In the genomic region with DNA sequence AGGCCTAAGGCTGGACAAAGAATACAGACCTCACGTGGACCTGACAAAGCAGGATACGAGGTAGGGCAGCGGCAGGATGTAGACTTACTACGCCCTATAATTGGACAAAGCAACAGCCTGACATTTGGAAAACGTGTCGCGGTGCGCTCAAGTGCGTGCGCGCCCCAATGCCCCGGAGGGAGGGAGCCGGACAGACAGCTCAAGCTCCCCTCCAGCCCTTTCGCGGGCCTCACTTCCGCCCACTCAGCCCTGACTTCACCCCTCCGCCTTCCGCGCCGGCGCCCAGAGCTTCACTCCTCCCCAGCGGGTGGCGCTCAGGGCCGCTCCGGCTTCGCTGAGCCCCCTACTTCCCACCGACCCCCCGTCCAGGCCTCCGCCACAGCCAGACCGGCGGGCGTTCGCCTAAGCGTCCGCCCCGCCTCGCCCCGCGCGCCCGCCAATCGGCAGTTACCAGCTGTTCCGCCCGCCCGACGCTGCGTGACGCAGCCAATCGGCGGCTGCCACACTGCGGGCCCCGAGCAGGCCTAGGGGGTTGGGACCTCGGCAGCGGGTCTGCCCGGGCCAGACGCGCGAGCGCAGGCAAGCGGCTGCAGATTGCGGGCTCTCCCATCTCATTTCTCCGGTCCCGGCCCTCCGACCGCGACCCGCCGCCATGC, we compare ENCODE assay signal across 8 mouse cellular contexts. TPM values are rescaled to one million over a fixed set of nuclear protein-coding genes. Genes with fewer than 3 reads are reported as not detected.
DNase-seq lines count a peak whose midpoint lies in the region; ATAC-seq and TF ChIP-seq lines count a peak whose summit lies in the region.

A gene (plus strand): TSS at position 389 of the 656 bp plus-strand sequence.
A gene (minus strand): TSS at position 406 of the 656 bp plus-strand sequence.

- peak within 1 kb of the TSS; percentile 95 for H3K4me3 ChIP-seq in C2C12 (ENCODE audit: insufficient read depth, poor library complexity, severe bottlenecking)
- H3K4me3 ChIP-seq in erythroblast, embryonic 14.5 days (replicated peaks): peak within 1 kb of the TSS; percentile 99
- H3K4me3 ChIP-seq in heart, embryonic 11.5 days (ENCODE audit: low read depth, low read length): peak within 1 kb of the TSS; percentile 97
- peak within 1 kb of the TSS; percentile 95 for H3K4me3 ChIP-seq in kidney, embryonic 16.5 days (ENCODE audit: low read length)
- peak within 1 kb of the TSS; percentile 94 for H3K4me3 ChIP-seq in liver, embryonic 11.5 days (ENCODE audit: low read depth, low read length)
- peak within 1 kb of the TSS; percentile 95 for H3K4me3 ChIP-seq in stomach, embryonic 14.5 days (ENCODE audit: low read depth, low read length)

- peaks cover 61% of the 10 kb centered on the region for H3K79me2 ChIP-seq in C2C12 (ENCODE audit: control insufficient read depth, insufficient read depth)

- TF ChIP-seq CTCF in C2C12 (IDR thresholded peaks at IDR 0.05; ENCODE audit: control insufficient read depth, insufficient read depth, insufficient read length): peak; percentile 49
- 0 out of 2 replicates have a peak, but pooled peaks have one; percentile 11 for TF ChIP-seq CTCF in brain, embryonic 14.5 days (IDR thresholded peaks at IDR 0.05; ENCODE audit: borderline replicate concordance, extremely low read depth, insufficient read depth, insufficient read length)

- peak; percentile 99 for ATAC-seq in heart, embryonic 11.5 days (replicated peaks; ENCODE audit: insufficient number of reproducible peaks, low FRiP score, low TSS enrichment)
- ATAC-seq in kidney, embryonic 16.5 days (ENCODE audit: low FRiP score, low TSS enrichment): peak; percentile 99
- peak; percentile 98 for ATAC-seq in liver, embryonic 11.5 days (replicated peaks; ENCODE audit: low FRiP score)
- peak; percentile 99 for ATAC-seq in stomach, embryonic 14.5 days (ENCODE audit: insufficient number of reproducible peaks, insufficient read depth, low FRiP score, low read depth)

- H3K27ac ChIP-seq in heart, embryonic 11.5 days (ENCODE audit: low read depth, low read length): peak within 1 kb of the TSS; percentile 99
- peak within 1 kb of the TSS; percentile 98 for H3K27ac ChIP-seq in kidney, embryonic 16.5 days (ENCODE audit: low read length)
- peak within 1 kb of the TSS; percentile 97 for H3K27ac ChIP-seq in liver, embryonic 11.5 days (ENCODE audit: low read depth, low read length)
- peak within 1 kb of the TSS; percentile 99 for H3K27ac ChIP-seq in stomach, embryonic 14.5 days (ENCODE audit: low read length)

- WGBS in heart, embryonic 11.5 days (ENCODE audit: insufficient replicate concordance): under 1% methylated on average over 64 of the region's 68 CpGs
- under 1% methylated on average over 59 of the region's 68 CpGs for WGBS in kidney, embryonic 16.5 days
- under 1% methylated on average over 64 of the region's 68 CpGs for WGBS in liver, embryonic 11.5 days
- WGBS in stomach, embryonic 14.5 days: under 1% methylated on average over 64 of the region's 68 CpGs

- H3K4me1 ChIP-seq in erythroblast, embryonic 14.5 days (ENCODE audit: control insufficient read depth): peaks cover 36% of the 10 kb centered on the region
- H3K4me1 ChIP-seq in heart, embryonic 11.5 days (ENCODE audit: control insufficient read depth, insufficient read depth, low read length): peaks cover 16% of the 10 kb centered on the region
- peaks cover 31% of the 10 kb centered on the region for H3K4me1 ChIP-seq in kidney, embryonic 16.5 days (ENCODE audit: insufficient read depth, low read length)
- H3K4me1 ChIP-seq in liver, embryonic 11.5 days (replicated peaks; ENCODE audit: control insufficient read depth, insufficient read depth, low read length): peaks cover 13% of the 10 kb centered on the region
- H3K4me1 ChIP-seq in stomach, embryonic 14.5 days (ENCODE audit: control insufficient read depth, insufficient read depth, low read length): peaks cover 21% of the 10 kb centered on the region

- H3ac ChIP-seq in C2C12 (ENCODE audit: control insufficient read depth, insufficient read length, low read depth): peak within 1 kb of the TSS; percentile 99

- peaks cover 46% of the 10 kb centered on the region for H3K79me3 ChIP-seq in C2C12 (ENCODE audit: low read depth)

- no peaks in the 10 kb centered on the region for H3K9me3 ChIP-seq in erythroblast, embryonic 14.5 days (ENCODE audit: control insufficient read depth, low read length)
- no peaks in the 10 kb centered on the region for H3K9me3 ChIP-seq in heart, embryonic 11.5 days (replicated peaks; ENCODE audit: control insufficient read depth, low read length)
- no peaks in the 10 kb centered on the region for H3K9me3 ChIP-seq in kidney, embryonic 16.5 days (ENCODE audit: low read length)
- no peaks in the 10 kb centered on the region for H3K9me3 ChIP-seq in liver, embryonic 11.5 days (ENCODE audit: control insufficient read depth, low read length)
- no peaks in the 10 kb centered on the region for H3K9me3 ChIP-seq in stomach, embryonic 14.5 days (ENCODE audit: control insufficient read depth, low read depth, low read length)

- H3K36me3 ChIP-seq in C2C12 (ENCODE audit: control insufficient read depth, insufficient read depth): peaks cover 36% of the 10 kb centered on the region
- peaks cover 23% of the 10 kb centered on the region for H3K36me3 ChIP-seq in erythroblast, embryonic 14.5 days (ENCODE audit: control insufficient read depth)
- H3K36me3 ChIP-seq in heart, embryonic 11.5 days (ENCODE audit: control insufficient read depth, insufficient read depth, low read length): peaks cover 3% of the 10 kb centered on the region
- peaks cover 14% of the 10 kb centered on the region for H3K36me3 ChIP-seq in kidney, embryonic 16.5 days (ENCODE audit: insufficient read depth, low read length)
- H3K36me3 ChIP-seq in liver, embryonic 11.5 days (ENCODE audit: control insufficient read depth, insufficient read depth, low read length): peaks cover 12% of the 10 kb centered on the region
- H3K36me3 ChIP-seq in stomach, embryonic 14.5 days (ENCODE audit: control insufficient read depth, insufficient read depth, low read length): peaks cover 19% of the 10 kb centered on the region

- no peaks in the 10 kb centered on the region for H3K27me3 ChIP-seq in C2C12 (ENCODE audit: control insufficient read depth, insufficient read depth, insufficient read length)
- H3K27me3 ChIP-seq in erythroblast, embryonic 14.5 days (ENCODE audit: control insufficient read depth): no peaks in the 10 kb centered on the region
- H3K27me3 ChIP-seq in heart, embryonic 11.5 days (ENCODE audit: control insufficient read depth, insufficient read depth, low read length): no peaks in the 10 kb centered on the region
- no peaks in the 10 kb centered on the region for H3K27me3 ChIP-seq in kidney, embryonic 16.5 days (ENCODE audit: insufficient read depth, low read length)
- H3K27me3 ChIP-seq in liver, embryonic 11.5 days (replicated peaks; ENCODE audit: control insufficient read depth, insufficient read depth, low read length): no peaks in the 10 kb centered on the region
- H3K27me3 ChIP-seq in stomach, embryonic 14.5 days (ENCODE audit: control insufficient read depth, insufficient read depth, low read length): no peaks in the 10 kb centered on the region

- DNase-seq in brain, embryonic 14.5 days (ENCODE audit: low read depth): peak; percentile 99
- DNase-seq in liver, embryonic 11.5 days (ENCODE audit: low spot score): peak; percentile 96
- peak; percentile 91 for DNase-seq in naive thymus-derived CD4-positive, alpha-beta T cell, adult 2 months (ENCODE audit: low read depth)

- TF ChIP-seq POLR2A in brain, embryonic 14.5 days (IDR thresholded peaks at IDR 0.05; ENCODE audit: borderline replicate concordance, extremely low read depth, insufficient read depth, insufficient read length, poor library complexity, severe bottlenecking): peak; percentile 95

- H3K9ac ChIP-seq in heart, embryonic 11.5 days (ENCODE audit: low read depth, low read length): peak within 1 kb of the TSS; percentile 99
- H3K9ac ChIP-seq in kidney, embryonic 16.5 days (replicated peaks; ENCODE audit: low read length): peak within 1 kb of the TSS; percentile 99
- H3K9ac ChIP-seq in liver, embryonic 11.5 days (ENCODE audit: low read depth, low read length): peak within 1 kb of the TSS; percentile 99
- peak within 1 kb of the TSS; percentile 99 for H3K9ac ChIP-seq in stomach, embryonic 14.5 days (replicated peaks; ENCODE audit: low read depth, low read length)

- peak within 1 kb of the TSS; percentile 79 for H3K4me2 ChIP-seq in heart, embryonic 11.5 days
- H3K4me2 ChIP-seq in kidney, embryonic 16.5 days (replicated peaks; ENCODE audit: low read depth, low read length): peak within 1 kb of the TSS; percentile 74
- H3K4me2 ChIP-seq in liver, embryonic 11.5 days: peak within 1 kb of the TSS; percentile 86
- H3K4me2 ChIP-seq in stomach, embryonic 14.5 days (replicated peaks; ENCODE audit: low read depth, low read length): peak within 1 kb of the TSS; percentile 72

TF ChIP-seq in C2C12, 6 proteins besides CTCF, POLR2A, EP300 and RAD21:
- peak; percentile 78 for TF ChIP-seq MAX (IDR thresholded peaks at IDR 0.05)
- TF ChIP-seq CEBPB (IDR thresholded peaks at IDR 0.05; ENCODE audit: low read depth): no peak

RNA-seq across cellular contexts. Expression of the first gene that starts in this region (rescaled TPM):
- 214 TPM for polyA plus RNA-seq in C2C12 (2012; fragmentation: generic; extraction: Trizol)
- 168 and 174 TPM in 2 replicates for polyA plus RNA-seq in brain, embryonic 14.5 days (2012; rRNA removed)
- polyA plus RNA-seq in erythroblast, embryonic 14.5 days (2012): 16.4 and 16.8 TPM in 2 replicates
- 489 and 639 TPM in 2 replicates for polyA plus RNA-seq in heart, embryonic 11.5 days (2014; fragmentation: Nextera tagmentation; extraction: Ambion mirVana)
- 838 and 877 TPM in 2 replicates for polyA plus RNA-seq in kidney, embryonic 16.5 days (2015; fragmentation: Nextera tagmentation; extraction: Ambion mirVana)
- 491 and 541 TPM in 2 replicates for polyA plus RNA-seq in liver, embryonic 11.5 days (2014; fragmentation: Nextera tagmentation; extraction: Ambion mirVana)
- polyA plus RNA-seq in stomach, embryonic 14.5 days (2014; fragmentation: Nextera tagmentation; extraction: Ambion mirVana): 484 and 546 TPM in 2 replicates

RNA-seq across cellular contexts. Expression of the second gene that starts in this region (rescaled TPM):
- polyA plus RNA-seq in C2C12 (2012; fragmentation: generic; extraction: Trizol): 0.92 TPM
- polyA plus RNA-seq in brain, embryonic 14.5 days (2012; rRNA removed): 6.6 and 6.8 TPM in 2 replicates
- polyA plus RNA-seq in erythroblast, embryonic 14.5 days (2012): not detected in 2 replicates
- 2.7 and 3.4 TPM in 2 replicates for polyA plus RNA-seq in heart, embryonic 11.5 days (2014; fragmentation: Nextera tagmentation; extraction: Ambion mirVana)
- polyA plus RNA-seq in kidney, embryonic 16.5 days (2015; fragmentation: Nextera tagmentation; extraction: Ambion mirVana): 2.0 and 3.0 TPM in 2 replicates
- polyA plus RNA-seq in liver, embryonic 11.5 days (2014; fragmentation: Nextera tagmentation; extraction: Ambion mirVana): 1.6 and 1.7 TPM in 2 replicates
- 2.2 and 3.0 TPM in 2 replicates for polyA plus RNA-seq in stomach, embryonic 14.5 days (2014; fragmentation: Nextera tagmentation; extraction: Ambion mirVana)

Comparison
In these comparisons a context has a peak if more than half of its experiments do, and no peak if none do; other contexts are left out.
1. Peak in every context shown above with its lines: DNase-seq, ATAC-seq, H3K4me3 ChIP-seq and H3K27ac ChIP-seq.